Mouse (Mus musculus): ENCODE measurements around the gene Mrpl23.

Mrpl23 gene

GRCm38 (mm10) chr7:142532671-142533058, at the start of gene Mrpl23:
Gene Mrpl23 (plus strand): TSS chr7:142532686.
- DNase-seq: no peak

DNA sequence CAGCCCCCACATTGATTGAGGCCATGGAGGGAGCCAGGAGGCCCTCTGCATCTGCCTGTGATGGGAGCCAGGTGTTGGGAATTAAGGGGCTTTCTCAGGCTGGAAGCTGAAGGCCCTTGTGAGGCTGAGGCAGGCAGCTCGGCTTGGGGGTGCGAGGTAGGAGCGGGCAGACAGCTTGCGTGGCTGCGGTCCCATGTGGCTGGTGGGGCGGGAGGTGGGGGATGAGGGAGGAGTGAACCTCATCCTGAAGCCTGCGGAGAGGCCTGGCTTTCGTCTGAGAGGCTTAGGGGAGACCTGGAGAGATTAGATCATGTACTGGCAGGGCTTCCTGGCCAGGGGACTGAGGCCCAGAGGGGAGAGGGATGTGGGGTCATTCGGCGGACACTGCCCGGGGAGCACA, 49.4 kb upstream of the Mrpl23 start:
- DNase-seq: no peak

DNA sequence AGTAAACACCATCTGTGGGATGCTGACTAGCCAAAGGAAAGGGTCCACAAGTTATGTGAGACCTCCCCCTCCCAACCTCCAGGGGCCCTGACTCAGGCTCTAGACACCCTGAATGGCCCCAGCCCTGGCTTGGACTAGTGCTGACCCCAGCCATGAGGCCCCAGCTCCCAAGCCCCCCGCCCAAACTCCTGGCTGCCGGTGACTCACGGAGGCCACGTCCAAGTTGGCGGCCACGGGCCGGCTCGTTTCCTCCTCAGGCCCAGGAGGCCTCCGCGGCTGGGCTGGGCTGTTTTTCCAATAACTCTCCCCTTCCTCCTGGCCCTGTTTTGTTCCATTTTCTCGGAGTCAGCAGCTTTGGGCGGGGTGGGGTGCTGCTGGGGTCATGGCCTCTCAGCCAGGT, 47.7 kb upstream of the Mrpl23 start:
- no peak for DNase-seq

DNA sequence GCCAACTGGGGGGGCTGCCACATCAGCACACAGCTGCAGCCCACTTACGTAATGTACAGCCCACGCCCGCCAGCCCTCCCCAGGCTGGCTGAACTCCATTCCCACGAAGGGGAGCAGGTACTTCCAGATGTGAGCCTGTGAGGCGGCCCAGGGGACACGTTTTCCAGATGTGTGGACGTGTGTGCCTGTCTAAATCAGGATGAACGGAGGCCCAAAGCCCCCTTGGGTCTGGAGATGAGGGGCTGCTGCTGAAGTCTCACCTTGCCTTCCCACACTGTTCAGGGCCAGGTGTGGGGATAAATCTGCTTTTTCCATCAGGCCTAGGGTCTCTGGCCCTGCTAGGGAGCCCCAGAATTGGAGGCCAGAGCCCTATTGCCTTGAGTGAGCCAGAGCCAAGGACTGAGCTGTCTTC, 45.7 kb upstream of the Mrpl23 start:
- DNase-seq: no peak

DNA sequence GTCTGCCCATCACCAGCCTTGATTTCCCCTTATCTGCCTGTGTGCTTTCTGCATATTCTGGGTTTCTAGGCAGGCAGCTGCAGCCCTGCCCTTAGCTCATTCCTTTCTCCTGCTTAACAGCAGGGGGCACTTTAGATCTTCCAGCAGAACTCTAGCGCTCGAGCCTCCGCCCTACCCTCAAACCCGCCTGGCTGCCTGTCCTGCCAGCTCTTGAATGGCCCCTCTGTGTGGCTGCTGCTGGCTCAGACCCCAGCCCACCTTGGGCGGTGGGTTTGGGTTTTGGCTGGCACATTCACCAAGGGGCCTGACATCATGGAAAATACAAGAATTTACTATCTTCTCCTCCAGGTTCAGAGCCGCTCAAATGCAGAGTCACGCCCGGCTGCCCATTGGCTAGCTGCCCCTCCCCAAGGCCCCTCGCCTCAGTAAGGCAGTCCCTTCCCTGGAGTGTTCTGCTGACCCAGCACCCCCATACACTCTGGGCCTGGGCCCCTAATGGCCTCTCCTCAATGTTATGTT, 45.1 kb upstream of the Mrpl23 start:
- peak; percentile 17 to 34 for DNase-seq

- no peak for DNase-seq
Measured at GRCm38 (mm10) chr7:142488053-142488452, 44.4 kb upstream of the Mrpl23 start.

- DNase-seq: no peak
Measured at GRCm38 (mm10) chr7:142493535-142493934, 39.0 kb upstream of the Mrpl23 start.

GRCm38 (mm10) chr7:142496158-142496557, 36.3 kb upstream of the Mrpl23 start:
- no peak for DNase-seq

DNA sequence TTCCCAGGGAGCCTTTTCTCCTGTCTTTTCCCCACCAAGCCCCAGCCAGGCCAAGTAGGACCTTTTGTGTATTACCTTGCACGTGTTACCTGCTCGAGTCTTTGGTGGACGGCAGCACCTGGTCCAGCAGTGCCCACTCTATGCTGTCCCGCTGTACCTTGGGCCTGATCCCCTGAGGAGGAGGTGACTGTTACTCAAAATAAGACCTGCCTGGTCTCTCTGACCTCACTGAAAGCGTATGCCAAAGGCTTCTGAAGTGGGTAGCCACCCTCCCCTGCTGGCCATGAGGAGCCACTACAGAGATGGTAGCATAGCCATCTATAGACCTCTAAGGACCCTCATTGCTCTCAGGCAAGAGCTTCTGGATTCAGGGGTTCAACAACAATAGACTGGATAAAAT, 35.7 kb upstream of the Mrpl23 start:
- DNase-seq: no peak

DNA sequence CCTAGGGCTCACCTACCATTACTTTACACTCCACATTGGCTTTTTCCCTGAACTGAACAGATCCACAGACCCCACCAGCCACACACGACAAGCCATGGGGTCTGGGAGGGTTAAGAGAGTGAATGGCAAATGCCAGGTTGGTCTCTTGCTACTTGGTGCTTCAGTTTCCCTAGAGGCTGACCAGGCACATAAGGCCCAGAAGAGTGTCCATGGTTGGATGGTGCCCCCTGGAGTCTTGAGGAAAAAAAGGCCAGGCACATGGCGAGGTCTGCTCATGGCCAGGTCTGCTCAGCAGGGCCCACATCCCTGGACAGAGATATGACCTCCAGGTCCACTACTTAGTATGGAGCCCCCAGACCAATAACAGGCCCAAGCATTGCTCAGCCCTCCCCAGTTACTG, 34.7 kb upstream of the Mrpl23 start:
- peak in 1 of 2 experiments; percentile 43 for DNase-seq

DNA sequence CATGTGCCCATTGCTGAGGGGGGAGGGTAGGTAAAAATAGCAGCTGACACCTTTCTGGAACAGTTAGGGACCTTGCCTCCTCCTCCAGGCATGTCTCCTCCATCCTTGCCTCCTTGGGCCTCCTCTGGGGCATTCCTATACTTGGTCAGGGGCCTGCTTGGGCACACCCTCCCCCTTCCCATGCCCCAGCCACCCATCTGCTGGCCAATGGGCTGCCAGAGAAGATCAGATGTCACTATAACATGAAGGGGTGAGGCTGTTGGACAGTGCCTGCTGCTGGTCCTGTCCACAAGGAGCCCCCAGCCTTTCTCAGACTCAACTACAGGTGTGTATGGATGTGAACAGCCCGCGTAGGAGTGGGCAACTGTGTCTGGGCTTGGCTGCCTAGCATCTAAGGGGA, 33.9 kb upstream of the Mrpl23 start, which contains the start of gene Tnnt3:
Tnnt3 (plus strand) TSS at position 262 of the 400 bp plus-strand sequence.
- no peak for DNase-seq

- no peak for DNase-seq
Measured at GRCm38 (mm10) chr7:142499010-142499721, 33.3 kb upstream of the Mrpl23 start.

DNA sequence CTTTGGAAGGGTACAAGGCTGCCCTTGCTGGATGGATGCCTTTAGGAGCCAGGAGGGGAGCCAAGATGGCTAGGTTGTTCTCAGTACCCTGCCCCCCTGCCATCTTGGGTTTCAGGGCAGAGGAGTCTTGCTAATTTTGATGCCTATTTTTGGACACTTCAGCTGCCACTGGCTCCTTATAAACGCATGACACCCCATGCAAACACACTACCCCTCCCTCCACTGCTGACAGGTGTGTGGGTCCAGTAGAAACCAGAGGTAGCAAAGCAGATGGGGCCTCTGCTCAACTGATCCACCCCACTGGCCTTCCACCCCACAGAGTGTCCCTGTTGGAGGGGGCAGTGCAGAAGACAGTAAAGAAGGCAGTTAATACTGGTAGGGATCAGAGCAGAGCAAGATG, 32.5 kb upstream of the Mrpl23 start:
- DNase-seq: no peak

DNA sequence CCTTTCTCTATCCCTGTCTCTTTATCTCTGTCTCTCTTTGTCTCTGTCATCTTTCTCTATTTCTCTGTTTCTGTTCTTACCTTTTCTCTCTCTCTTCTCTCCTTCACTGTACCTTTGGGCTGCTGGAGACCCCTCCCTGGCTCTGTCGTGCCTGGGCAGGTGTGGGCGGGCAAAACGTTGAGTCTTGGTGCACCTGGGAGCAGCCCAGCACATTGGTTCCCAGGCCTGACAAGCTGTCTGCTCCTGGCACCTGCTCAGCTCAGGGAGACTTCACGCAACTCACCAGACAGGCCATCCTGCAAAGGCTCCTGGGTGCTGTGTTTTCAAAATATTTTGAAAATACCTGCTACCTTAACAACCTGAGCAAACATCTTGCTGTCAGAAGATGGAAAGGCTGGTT, 29.3 kb upstream of the Mrpl23 start:
- DNase-seq: no peak

DNA sequence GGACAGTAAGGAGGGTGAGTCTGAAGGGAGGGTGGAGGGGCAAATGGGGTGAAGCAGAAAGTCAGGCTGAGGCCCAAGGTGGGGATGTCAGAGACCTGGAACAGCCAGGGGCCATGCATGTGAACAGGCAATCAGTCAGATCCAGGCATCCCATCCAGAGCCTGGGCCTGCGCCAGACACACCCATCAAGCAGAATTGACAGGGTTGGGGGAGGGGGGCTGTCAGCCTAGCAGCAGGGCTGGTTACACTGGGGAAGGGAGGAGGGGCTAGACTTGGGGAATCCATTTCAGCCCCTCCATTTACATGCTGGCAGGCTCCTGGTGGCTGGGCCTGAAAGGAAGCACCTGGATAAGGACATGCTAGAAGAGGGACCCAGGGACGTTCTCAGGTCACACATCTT, 26.5 kb upstream of the Mrpl23 start:
- DNase-seq: no peak

DNA sequence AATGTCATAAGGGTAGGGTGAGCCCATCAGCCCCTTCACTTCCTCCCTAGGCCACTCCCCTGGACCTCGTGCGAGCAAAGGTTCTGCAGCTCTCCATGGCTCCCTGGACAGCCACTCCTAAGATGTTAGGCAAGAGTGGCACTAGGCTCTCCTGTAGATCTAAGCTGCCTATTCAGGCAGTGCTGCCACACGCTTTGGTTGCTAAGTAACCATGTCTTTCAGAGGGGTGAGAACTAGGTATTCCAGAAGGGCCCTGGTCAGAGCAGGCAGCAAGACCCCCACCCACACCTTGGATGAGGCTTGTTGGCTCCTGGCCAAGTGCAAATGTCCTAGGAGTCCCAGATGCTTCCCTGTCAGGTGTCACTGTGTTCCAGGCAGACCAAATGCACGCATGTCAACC, 26.0 kb upstream of the Mrpl23 start:
- DNase-seq: no peak

DNA sequence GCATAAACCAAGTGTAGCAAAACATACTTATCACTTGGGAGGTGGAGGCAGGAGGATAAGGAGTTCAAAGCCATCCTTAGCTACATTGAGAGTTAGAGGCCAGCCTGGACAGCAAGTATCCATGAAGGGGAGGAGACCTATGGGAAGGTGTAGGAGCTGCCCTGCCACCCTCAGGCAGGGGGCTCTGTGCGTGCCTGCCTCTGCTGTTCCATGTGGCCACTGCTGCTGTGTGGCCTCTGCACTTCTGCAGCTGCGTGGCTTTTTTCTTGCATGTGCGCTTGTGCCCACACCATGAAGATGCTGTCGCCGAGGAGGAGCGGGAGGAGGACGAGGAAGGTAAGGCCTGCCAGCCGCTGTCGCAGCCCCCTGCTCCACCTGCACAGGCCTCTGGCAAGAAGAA, 25.0 kb upstream of the Mrpl23 start:
- no peak for DNase-seq

- DNase-seq: no peak
Measured at GRCm38 (mm10) chr7:142509518-142509917, 23.0 kb upstream of the Mrpl23 start.

DNA sequence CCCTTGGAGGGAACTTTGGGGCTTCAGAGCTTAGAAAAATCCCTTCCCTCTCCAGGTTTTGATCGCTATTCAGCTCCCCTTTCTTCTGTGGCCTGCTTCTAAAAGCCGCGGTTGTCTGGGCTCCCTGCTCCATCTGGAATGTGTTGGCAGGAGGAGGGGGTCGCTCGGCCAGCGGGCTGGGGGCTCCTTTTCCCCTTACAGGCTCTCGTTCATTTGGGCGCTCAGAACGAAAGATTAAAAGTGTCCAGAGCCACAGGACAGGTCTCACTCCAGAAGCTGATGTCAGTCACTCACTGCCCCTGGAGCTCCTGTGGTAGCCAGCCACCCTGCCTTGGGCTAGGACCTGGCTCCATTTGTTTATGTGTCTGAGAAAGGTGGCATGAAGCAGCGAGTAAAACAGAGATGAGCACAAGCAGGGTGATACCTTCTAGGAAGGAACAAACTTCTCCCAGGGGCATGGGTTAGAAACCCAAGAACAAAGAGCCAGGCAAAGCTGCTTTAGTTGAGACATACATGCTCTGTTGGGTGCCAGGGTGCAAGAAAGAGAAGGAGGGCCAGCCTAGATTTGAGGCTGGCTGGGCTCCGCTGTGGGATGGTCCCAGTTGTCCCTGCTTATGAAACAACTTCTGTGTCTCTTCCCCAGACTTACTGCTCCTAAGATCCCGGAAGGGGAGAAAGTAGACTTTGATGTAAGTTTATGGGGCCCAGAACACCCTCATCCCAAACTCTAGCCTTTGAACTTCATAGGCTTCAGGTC, 22.3 kb upstream of the Mrpl23 start:
- DNase-seq: no peak

- no peak for DNase-seq
Measured at GRCm38 (mm10) chr7:142514048-142514447, 18.4 kb upstream of the Mrpl23 start.

- no peak for DNase-seq
Measured at GRCm38 (mm10) chr7:142516221-142516978, 16.1 kb upstream of the Mrpl23 start.

GRCm38 (mm10) chr7:142517531-142517930, 15.0 kb upstream of the Mrpl23 start:
- no peak for DNase-seq

GRCm38 (mm10) chr7:142520331-142520730, 12.2 kb upstream of the Mrpl23 start:
- DNase-seq: no peak
